Mouse (Mus musculus) liver, embryonic 14.5 days (tissue): ENCODE data around the gene Olfr263.

Source experiments
- CTCF ChIP-seq: IDR thresholded peaks from 2 replicates; pipeline ENCODE4 v1.5.1; 2016; ENCODE audit warnings: antibody characterized with exemption, low read depth, control low read depth
- EP300 ChIP-seq: IDR thresholded peaks from 2 replicates; pipeline ENCODE4 v1.6.1; 2016; ENCODE audit warnings: antibody characterized with exemption, low read depth

DNA sequence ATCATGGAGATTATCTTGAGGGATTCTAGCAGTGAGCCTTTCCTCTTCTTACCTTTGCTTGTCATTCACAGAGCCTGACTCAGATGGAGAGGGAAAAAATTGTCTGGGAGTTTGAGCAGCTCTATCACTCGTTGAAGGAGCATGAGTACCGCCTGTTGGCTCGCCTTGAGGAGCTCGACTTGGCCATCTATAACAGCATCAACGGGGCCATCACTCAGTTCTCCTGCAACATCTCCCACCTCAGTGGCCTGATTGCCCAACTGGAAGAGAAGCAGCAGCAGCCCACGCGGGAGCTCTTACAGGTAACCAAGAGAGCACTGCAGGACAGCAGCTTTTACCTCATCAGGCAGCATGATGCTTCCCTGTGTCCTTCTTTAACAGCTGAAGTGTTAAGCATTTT, 54.2 kb downstream of the Olfr263 start:
- TF ChIP-seq CTCF (no peak), EP300 (no peak)
